ENCODE assay signal across 33 mouse cellular contexts in the genomic region with DNA sequence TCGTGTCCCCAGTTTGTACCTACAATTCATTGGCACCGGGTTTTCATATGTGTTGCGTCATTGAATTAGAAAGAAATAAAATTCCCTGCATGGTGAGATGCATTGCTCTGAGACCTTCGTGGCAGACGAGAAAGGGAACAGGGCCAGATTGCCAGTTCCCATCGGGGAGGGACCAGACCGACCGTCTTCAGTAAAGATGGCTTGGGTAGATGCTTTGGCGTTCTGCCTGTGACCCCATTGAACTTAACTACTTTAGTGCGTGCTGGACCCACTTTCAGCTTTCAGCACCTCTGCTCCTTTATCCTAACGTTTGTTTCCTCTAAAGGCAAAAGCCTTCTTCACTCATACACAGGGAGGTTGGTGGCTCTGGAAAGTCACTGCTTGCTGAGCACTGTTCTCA.
"Had no signal": no experiment of that assay in that cellular context is flagged by ENCODE, and none has a peak within 500 bp of the region (broad histone marks: within the 10 kb centered on the region; RNA-seq: fewer than 3 reads in every experiment).

No protein-coding gene starts in this region.

- H3K36me3 ChIP-seq: heart, embryonic 12.5 days; heart, embryonic 13.5 days; heart, embryonic 15.5 days; hindbrain, embryonic 10.5 days; hindbrain, embryonic 12.5 days; hindbrain, embryonic 13.5 days; hindbrain, embryonic 15.5 days; intestine, embryonic 15.5 days; kidney, embryonic 15.5 days had no signal

- H3K4me1 ChIP-seq: heart, embryonic 12.5 days; heart, embryonic 13.5 days; heart, embryonic 15.5 days; hindbrain, embryonic 10.5 days; hindbrain, embryonic 12.5 days; hindbrain, embryonic 13.5 days; hindbrain, embryonic 15.5 days; intestine, embryonic 15.5 days; kidney, embryonic 15.5 days had no signal

- H3K4me2 ChIP-seq: heart, embryonic 11.5 days; heart, embryonic 12.5 days; heart, embryonic 13.5 days; heart, embryonic 15.5 days; hindbrain, embryonic 12.5 days; hindbrain, embryonic 13.5 days; hindbrain, embryonic 14.5 days; hindbrain, embryonic 15.5 days; intestine, embryonic 15.5 days; kidney, embryonic 15.5 days had no signal

- H3K9ac ChIP-seq: heart, embryonic 12.5 days; heart, embryonic 13.5 days; heart, embryonic 15.5 days; hindbrain, embryonic 12.5 days; hindbrain, embryonic 13.5 days; hindbrain, embryonic 14.5 days; hindbrain, embryonic 15.5 days; intestine, embryonic 15.5 days; kidney, embryonic 15.5 days had no signal

- DNase-seq: heart, postnatal 10 days; heart, postnatal 14 days; heart, postnatal 36 days; heart, postnatal 4 days; kidney, adult 11 months; kidney, adult 18-20 months; kidney, adult 2 months; kidney, adult 8-10 months; kidney, adult 9 months; kidney, postnatal 10 days; kidney, postnatal 14 days; kidney, postnatal 25 days; kidney, postnatal 36 days; kidney, postnatal 4 days; layer of hippocampus, postnatal 36 days had no signal

- H3K4me3 ChIP-seq: heart, embryonic 12.5 days; heart, embryonic 13.5 days; heart, embryonic 15.5 days; hindbrain, embryonic 10.5 days; hindbrain, embryonic 12.5 days; hindbrain, embryonic 13.5 days; hindbrain, embryonic 15.5 days; intestine, embryonic 15.5 days; kidney, embryonic 15.5 days; layer of hippocampus, adult 2 months had no signal

- H3K9me3 ChIP-seq: heart, embryonic 12.5 days; heart, embryonic 13.5 days; heart, embryonic 15.5 days; hindbrain, embryonic 10.5 days; hindbrain, embryonic 12.5 days; hindbrain, embryonic 13.5 days; hindbrain, embryonic 15.5 days; intestine, embryonic 15.5 days; kidney, embryonic 15.5 days had no signal

- ATAC-seq: hindbrain, embryonic 16.5 days; hindbrain, postnatal 0 days; inflammation-experienced regulatory T-cells, adult 6 months; intestine, embryonic 15.5 days; intestine, embryonic 16.5 days; intestine, postnatal 0 days had no signal

- H3K27ac ChIP-seq: heart, embryonic 13.5 days; heart, embryonic 15.5 days; hindbrain, embryonic 10.5 days; hindbrain, embryonic 12.5 days; hindbrain, embryonic 13.5 days; hindbrain, embryonic 14.5 days; hindbrain, embryonic 15.5 days; hindbrain, postnatal 0 days; intestine, embryonic 15.5 days; kidney, embryonic 15.5 days; kidney, postnatal 0 days; layer of hippocampus, adult 2 months had no signal

- H3K27me3 ChIP-seq: heart, embryonic 12.5 days; hindbrain, embryonic 12.5 days; hindbrain, embryonic 13.5 days; hindbrain, embryonic 15.5 days; intestine, embryonic 15.5 days; kidney, embryonic 15.5 days had no signal
